Mouse (Mus musculus) intestine, embryonic 14.5 days (tissue): ENCODE measurements around the gene Cgrrf1. TPM values are rescaled to one million over a fixed set of nuclear protein-coding genes. Genes with fewer than 3 reads are reported as not detected.

Experiments
- ATAC-seq: fragments of 200-750 bp; cut with Nextera tagmentation; replicated peaks from 2 replicates; pipeline ENCODE4 v1.8.0; 2017; ENCODE audit warnings: low read depth, moderate number of reproducible peaks, moderate TSS enrichment, moderate library complexity; ENCODE audit not compliant: low FRiP score, low TSS enrichment
- DNase-seq: peaks from one replicate; pipeline ENCODE4 v3.0.0-alpha.2; 2018; ENCODE audit warnings: low spot score
- H3K27ac ChIP-seq: fragments of 300-500 bp; sonication (generic); 2 replicates; pipeline ENCODE4 v1.5.1; 2014; ENCODE audit warnings: low read depth, mild to moderate bottlenecking, control low read depth
- H3K27me3 ChIP-seq: fragments of 300-500 bp; sonication (generic); replicated peaks from 2 replicates; pipeline ENCODE4 v1.6.1; 2014; ENCODE audit warnings: low read length, control low read depth; ENCODE audit not compliant: control insufficient read depth, insufficient read depth
- H3K36me3 ChIP-seq: fragments of 300-500 bp; sonication (generic); 2 replicates; pipeline ENCODE4 v1.6.1; 2014; ENCODE audit warnings: low read length, control low read depth; ENCODE audit not compliant: control insufficient read depth, insufficient read depth
- H3K4me1 ChIP-seq: fragments of 300-500 bp; sonication (generic); replicated peaks from 2 replicates; pipeline ENCODE4 v1.6.1; 2014; ENCODE audit warnings: low read length, control low read depth, mixed read lengths; ENCODE audit not compliant: control insufficient read depth, insufficient read depth
- H3K4me2 ChIP-seq: fragments of 300-500 bp; sonication (generic); 2 replicates; pipeline ENCODE4 v1.6.1; 2014; ENCODE audit warnings: low read length
- H3K4me3 ChIP-seq: fragments of 300-500 bp; sonication (generic); 2 replicates; pipeline ENCODE4 v1.5.1; 2014; ENCODE audit warnings: low read depth, low read length, control low read depth, mixed read lengths
- H3K9ac ChIP-seq: fragments of 300-500 bp; sonication (generic); 2 replicates; pipeline ENCODE4 v1.6.1; 2014; ENCODE audit warnings: mild to moderate bottlenecking, low read length
- H3K9me3 ChIP-seq: fragments of 300-500 bp; sonication (generic); 2 replicates; pipeline ENCODE4 v1.6.1; 2016; ENCODE audit warnings: low read length, control low read depth; ENCODE audit not compliant: control insufficient read depth
- WGBS: fragments of 180-500 bp; shearing (Covaris S2); extraction: QIAGEN DNeasy Blood & Tissue Kit; methylation state at CpG from one replicate; pipeline ENCODE4 v1.1.7; 2014; 5-methylcytosine and 5-hydroxymethylcytosine counted together
- polyA plus RNA-seq: library from polyadenylated mRNA; unstranded; fragments of >200 nt; fragmentation: Nextera tagmentation; extraction: Ambion mirVana; gene quantifications from 2 replicates; pipeline ENCODE4 v1.2.1, GENCODE M21; 2014

The Cgrrf1 gene
- polyA plus RNA-seq, 1 experiment from 2014 or later = 28.6 TPM

- Histone ChIP-seq H3K9ac (peak overlapping the region; percentile 44), H3K4me1 (peaks cover 16% of the 10 kb centered on the region), H3K4me2 (peak overlapping the region; percentile 96), H3K4me3 (peak overlapping the region; percentile 75), H3K36me3 (peaks cover 13% of the 10 kb centered on the region; the same call in 1 of the 2 replicates), H3K27ac (peak overlapping the region; percentile 87), H3K9me3 (no peaks in the 10 kb centered on the region), H3K27me3 (no peaks in the 10 kb centered on the region)
- 10% methylated on average over 5 of the region's 5 CpGs for WGBS
- DNase-seq = peak; percentile 82
- peak; percentile 33; the same call in 1 of the 2 replicates for ATAC-seq
Observed at GRCm38 (mm10) chr14:46885891-46886301, 54.0 kb downstream of the Cgrrf1 start.

- DNase-seq (no peak), ATAC-seq (no peak)
- H3K4me2 ChIP-seq = no peak overlapping the region
- WGBS = 70% methylated on average over 4 of the region's 4 CpGs
- no peak overlapping the region for H3K9ac ChIP-seq
- peaks cover 16% of the 10 kb centered on the region for H3K4me1 ChIP-seq
- no peak overlapping the region for H3K27ac ChIP-seq
- no peaks in the 10 kb centered on the region for H3K9me3 ChIP-seq
- no peaks in the 10 kb centered on the region for H3K27me3 ChIP-seq
- H3K36me3 ChIP-seq = peaks cover 13% of the 10 kb centered on the region; the same call in 1 of the 2 replicates
- no peak overlapping the region for H3K4me3 ChIP-seq
Observed at GRCm38 (mm10) chr14:46889096-46889495, 57.2 kb downstream of the Cgrrf1 start.

DNA sequence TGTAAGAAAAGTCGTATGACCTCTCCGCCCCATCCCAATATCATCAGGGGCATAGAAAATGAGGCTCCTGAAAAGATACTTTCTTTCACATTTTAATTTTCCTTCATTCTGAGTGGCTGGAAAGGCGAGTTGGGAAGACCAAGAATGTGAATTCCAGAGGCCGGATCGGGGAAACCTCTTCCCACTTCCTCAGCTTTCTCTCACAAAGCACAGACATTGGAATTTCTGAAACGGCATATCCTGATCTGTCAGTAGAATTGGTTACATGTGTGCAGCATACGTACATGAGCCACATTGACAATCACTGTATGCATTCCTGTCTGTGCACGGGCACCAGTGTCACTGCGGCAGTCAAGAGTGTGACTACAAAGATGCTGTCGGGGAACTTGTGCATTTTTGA lies 62.0 kb downstream of the Cgrrf1 start:
- Histone ChIP-seq H3K9me3 (no peaks in the 10 kb centered on the region), H3K9ac (no peak overlapping the region), H3K36me3 (peaks cover 11% of the 10 kb centered on the region; the same call in 1 of the 2 replicates), H3K4me3 (no peak overlapping the region), H3K4me2 (no peak overlapping the region), H3K27me3 (no peaks in the 10 kb centered on the region), H3K27ac (no peak overlapping the region), H3K4me1 (peaks cover 7% of the 10 kb centered on the region)
- 79% methylated on average over 10 of the region's 10 CpGs for WGBS
- no peak for DNase-seq
- ATAC-seq = no peak

- Histone ChIP-seq H3K4me2 (no peak overlapping the region), H3K27me3 (no peaks in the 10 kb centered on the region), H3K27ac (no peak overlapping the region), H3K9ac (no peak overlapping the region), H3K9me3 (no peaks in the 10 kb centered on the region), H3K4me3 (no peak overlapping the region), H3K36me3 (no peaks in the 10 kb centered on the region), H3K4me1 (peaks cover 7% of the 10 kb centered on the region)
- DNase-seq (no peak), ATAC-seq (no peak)
- 85% methylated on average over 5 of the region's 5 CpGs for WGBS
Observed at GRCm38 (mm10) chr14:46897953-46898352, 66.0 kb downstream of the Cgrrf1 start.

- WGBS = 69% methylated on average over 3 of the region's 3 CpGs
- no peak for ATAC-seq
Observed at GRCm38 (mm10) chr14:46898626-46899025, 66.7 kb downstream of the Cgrrf1 start.

GRCm38 (mm10) chr14:46902498-46903087 lies 70.7 kb downstream of the Cgrrf1 start:
- H3K9me3 ChIP-seq = no peaks in the 10 kb centered on the region
- H3K4me3 ChIP-seq = no peak overlapping the region
- ATAC-seq (no peak), DNase-seq (no peak)
- H3K36me3 ChIP-seq = no peaks in the 10 kb centered on the region
- no peak overlapping the region for H3K27ac ChIP-seq
- no peaks in the 10 kb centered on the region; the same call in 1 of the 2 replicates for H3K4me1 ChIP-seq
- WGBS = 92% methylated on average over 9 of the region's 9 CpGs
- no peak overlapping the region for H3K9ac ChIP-seq
- no peaks in the 10 kb centered on the region for H3K27me3 ChIP-seq
- H3K4me2 ChIP-seq = no peak overlapping the region

More at GRCm38 (mm10) chr14:46898626-46899025, 66.7 kb downstream of the Cgrrf1 start:
- H3K9ac ChIP-seq = no peak overlapping the region
- H3K27me3 ChIP-seq = no peaks in the 10 kb centered on the region
- H3K4me2 ChIP-seq = no peak overlapping the region
- no peak overlapping the region for H3K4me3 ChIP-seq
- H3K9me3 ChIP-seq = no peaks in the 10 kb centered on the region
- no peak for DNase-seq
- peaks cover 7% of the 10 kb centered on the region for H3K4me1 ChIP-seq
- H3K27ac ChIP-seq = no peak overlapping the region
- H3K36me3 ChIP-seq = no peaks in the 10 kb centered on the region

Other genes starting within 250 kb of the Cgrrf1 start
- gene Cdkn3, start 71.6 kb upstream of the Cgrrf1 start, polyA plus RNA-seq = 53.1 and 53.3 TPM in 2 replicates
- gene Cnih1, start 43.7 kb upstream of the Cgrrf1 start, polyA plus RNA-seq = 207 and 215 TPM in 2 replicates
- gene Gmfb, start 9.9 kb upstream of the Cgrrf1 start, polyA plus RNA-seq = 58.5 and 66.5 TPM in 2 replicates
- 4.4 and 4.9 TPM in 2 replicates for gene Samd4, start 50.7 kb downstream of the Cgrrf1 start, polyA plus RNA-seq